Mouse (Mus musculus): ENCODE results near the gene Cgrrf1. TPM values are rescaled to one million over a fixed set of nuclear protein-coding genes. Genes with fewer than 3 reads are reported as not detected.

Cgrrf1 gene
- polyA plus RNA-seq, 1 experiment from 2014 or later = 25.4 TPM

DNA sequence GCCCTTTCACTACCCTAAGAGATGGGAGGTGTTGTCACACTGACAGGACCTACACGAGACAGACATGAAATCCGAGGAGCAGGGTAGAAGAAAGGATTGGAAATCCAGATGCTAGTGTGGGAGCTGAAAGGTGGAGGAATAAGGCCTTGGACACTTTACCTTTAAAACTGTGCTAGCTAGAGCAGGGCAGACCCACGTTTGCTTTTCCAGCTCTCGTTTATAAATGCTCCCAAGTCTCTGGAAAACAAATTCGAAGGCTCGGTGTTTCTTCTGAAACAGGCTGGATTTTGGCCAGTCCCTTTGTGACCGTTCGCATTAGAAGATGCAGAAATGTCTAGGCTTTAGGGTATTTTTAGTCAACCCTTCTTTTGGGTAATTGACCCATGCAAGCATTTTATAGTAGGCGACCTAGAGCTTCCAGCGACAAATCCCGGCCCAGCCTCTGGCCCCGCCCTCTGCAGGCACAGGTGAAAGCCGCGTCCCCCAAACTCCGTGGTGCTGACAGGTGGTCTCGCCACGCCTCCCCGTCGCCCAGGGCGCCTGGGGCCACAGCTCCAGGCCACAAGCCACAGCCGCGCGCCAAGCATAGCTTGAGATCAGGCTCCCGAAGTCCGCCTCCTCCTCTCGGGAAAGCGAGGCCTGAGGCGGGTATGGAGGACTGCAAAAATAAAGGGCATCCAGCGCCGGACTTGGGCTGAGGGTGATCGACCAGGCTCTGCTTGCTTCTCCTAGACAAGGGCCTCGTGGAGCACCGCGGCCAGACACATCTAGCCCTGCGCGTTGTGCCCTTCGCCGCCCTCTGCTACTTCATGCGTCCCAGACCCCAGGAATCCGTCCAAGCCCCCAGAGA is 49.9 kb downstream of the Cgrrf1 start:
- H3K9ac ChIP-seq = peak overlapping the region; percentile 96
- H3K4me3 ChIP-seq = peak overlapping the region; percentile 70
- WGBS = 4% methylated on average over 40 of the region's 40 CpGs
- peaks cover under 1% of the 10 kb centered on the region; the same call in 1 of the 2 replicates for H3K36me3 ChIP-seq
- no peaks in the 10 kb centered on the region; the same call in 1 of the 2 replicates for H3K27me3 ChIP-seq (replicated peaks)
- no peak for ATAC-seq (ENCODE audit: extremely low read depth, insufficient number of reproducible peaks, low FRiP score, low TSS enrichment)
- peaks cover 33% of the 10 kb centered on the region for H3K4me1 ChIP-seq
- peak overlapping the region; percentile 96 for H3K27ac ChIP-seq (replicated peaks)
- H3K9me3 ChIP-seq = no peaks in the 10 kb centered on the region
- peak overlapping the region; percentile 95 for H3K4me2 ChIP-seq

DNA sequence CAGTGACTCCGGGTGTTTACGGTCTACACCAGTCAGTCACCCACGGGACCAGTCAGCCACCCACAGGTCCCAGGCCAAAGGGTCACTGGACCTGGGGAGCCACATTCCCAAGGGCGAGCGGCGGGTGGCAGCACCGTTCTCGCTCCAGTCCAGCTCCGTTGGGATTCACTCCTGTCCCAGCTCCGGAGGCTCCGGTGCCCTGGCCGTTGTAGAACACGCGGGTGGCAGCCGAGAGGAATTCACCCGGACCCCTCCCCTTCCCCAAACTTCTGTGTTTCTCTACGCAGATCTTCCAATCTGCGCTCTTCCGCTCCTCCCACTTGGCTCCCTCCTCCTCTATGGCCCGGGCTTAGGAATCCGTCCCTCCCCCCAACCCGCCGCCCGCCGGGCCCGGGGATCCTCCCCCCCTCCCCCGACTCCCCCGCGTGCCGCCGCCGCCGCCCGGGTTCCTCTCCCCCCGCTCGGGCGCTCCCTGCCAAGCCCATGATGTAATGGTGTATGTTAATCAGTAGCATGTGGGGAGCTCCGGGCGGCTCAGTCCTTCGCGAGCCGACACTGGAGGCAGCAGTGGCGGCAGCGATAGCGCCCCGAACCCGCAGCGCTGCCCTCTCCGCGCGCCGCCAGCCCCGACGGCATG is 50.6 kb downstream of the Cgrrf1 start, which contains the start of gene Samd4:
Gene Samd4, plus strand, starts transcription at position 424 of the 637 bp plus-strand sequence.
- peak; percentile 67 for ATAC-seq (ENCODE audit: extremely low read depth, insufficient number of reproducible peaks, low FRiP score, low TSS enrichment)
- 2% methylated on average over 48 of the region's 54 CpGs for WGBS
- peak within 1 kb of the TSS; percentile 70 for H3K4me3 ChIP-seq

DNA sequence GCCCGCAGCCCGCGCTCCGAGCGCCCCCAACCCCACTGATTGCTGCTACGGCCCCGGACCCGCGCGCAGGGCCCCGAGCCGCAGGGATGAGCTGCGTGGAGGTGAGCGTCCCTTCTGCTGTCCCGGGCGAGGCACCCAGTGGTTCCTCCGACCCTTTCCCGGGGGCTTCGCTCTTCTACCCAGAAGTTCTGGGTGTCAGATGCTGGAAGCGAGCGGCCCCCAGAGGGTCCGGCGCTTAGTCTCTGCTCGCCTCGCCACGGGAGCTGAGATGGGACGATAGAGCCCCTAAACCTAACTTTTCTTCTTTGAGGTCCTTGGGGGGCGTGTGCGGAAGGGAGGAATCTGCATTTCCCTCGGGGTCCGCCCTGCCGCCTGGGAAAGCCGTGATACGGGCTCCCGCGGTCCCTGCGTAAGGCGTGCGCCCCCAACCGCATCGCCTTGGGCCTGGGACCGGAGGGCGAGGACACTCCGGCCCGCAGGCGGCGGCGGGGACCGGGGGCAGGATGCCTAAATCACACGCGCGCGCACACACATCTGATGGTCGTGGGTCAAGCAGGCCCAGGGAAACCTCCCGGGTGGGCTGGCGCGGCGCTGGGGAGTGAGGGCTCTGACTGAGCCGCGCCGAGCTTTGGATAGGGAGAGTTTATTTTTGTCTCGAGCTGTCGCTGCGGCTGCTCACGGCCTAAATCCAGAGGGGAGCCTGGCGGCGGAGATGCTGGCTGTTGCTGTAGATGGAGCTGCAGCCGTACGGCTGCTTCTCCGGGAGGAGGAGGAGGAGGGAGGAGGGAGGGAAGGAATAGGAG is 51.3 kb downstream of the Cgrrf1 start:
- peak overlapping the region; percentile 96 for H3K27ac ChIP-seq (replicated peaks)

More for the DNA sequence above, 50.6 kb downstream of the Cgrrf1 start, which contains the start of gene Samd4:
- peak within 1 kb of the TSS; percentile 96 for H3K27ac ChIP-seq (replicated peaks)
- no peaks in the 10 kb centered on the region; the same call in 1 of the 2 replicates for H3K27me3 ChIP-seq (replicated peaks)
- peaks cover 40% of the 10 kb centered on the region for H3K4me1 ChIP-seq
- peak within 1 kb of the TSS; percentile 96 for H3K9ac ChIP-seq
- H3K4me2 ChIP-seq = peak within 1 kb of the TSS; percentile 95
- H3K9me3 ChIP-seq = no peaks in the 10 kb centered on the region
- H3K36me3 ChIP-seq = peaks cover 7% of the 10 kb centered on the region

DNA sequence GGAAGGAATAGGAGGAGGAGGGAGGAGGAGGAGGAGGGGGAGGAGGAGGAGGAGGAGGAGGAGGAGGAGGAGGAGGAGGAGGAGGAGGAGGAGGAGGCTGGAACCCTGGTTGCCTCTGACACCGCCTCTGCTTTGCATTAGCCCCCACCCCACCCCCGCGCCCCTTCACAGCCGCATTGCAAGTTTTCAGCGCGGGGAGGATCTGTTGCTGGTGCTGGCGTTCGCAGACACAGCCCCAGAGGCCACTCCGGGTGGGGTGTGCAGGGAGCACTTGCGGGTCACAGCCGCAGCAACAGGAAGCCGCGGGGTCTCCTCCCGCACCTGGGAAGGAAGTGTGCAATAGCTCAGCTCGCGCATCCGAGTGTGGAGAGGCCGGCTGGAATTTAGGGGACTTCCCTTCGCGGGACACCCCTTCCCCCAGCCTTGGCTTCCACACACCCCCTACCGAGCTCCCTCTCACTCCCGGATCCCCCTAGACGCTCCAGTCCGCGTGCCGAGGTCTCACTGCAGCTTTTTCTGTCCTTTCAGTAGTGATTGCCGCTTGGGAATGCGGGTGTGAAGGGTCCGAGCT is 52.0 kb downstream of the Cgrrf1 start:
- ATAC-seq (ENCODE audit: extremely low read depth, insufficient number of reproducible peaks, low FRiP score, low TSS enrichment) = no peak
- Histone ChIP-seq H3K4me2 (peak overlapping the region; percentile 95), H3K27me3 (replicated peaks) (no peaks in the 10 kb centered on the region; the same call in 1 of the 2 replicates), H3K4me3 (peak overlapping the region; percentile 70), H3K4me1 (peaks cover 52% of the 10 kb centered on the region), H3K9me3 (no peaks in the 10 kb centered on the region), H3K27ac (replicated peaks) (peak overlapping the region; percentile 96), H3K9ac (peak overlapping the region; percentile 96), H3K36me3 (peaks cover 13% of the 10 kb centered on the region)
- under 1% methylated on average over 28 of the region's 29 CpGs for WGBS

More for the DNA sequence above, 51.3 kb downstream of the Cgrrf1 start:
- H3K27me3 ChIP-seq (replicated peaks) = no peaks in the 10 kb centered on the region; the same call in 1 of the 2 replicates
- WGBS = under 1% methylated on average over 67 of the region's 70 CpGs
- peaks cover 45% of the 10 kb centered on the region for H3K4me1 ChIP-seq
- H3K9me3 ChIP-seq = no peaks in the 10 kb centered on the region
- peaks cover 11% of the 10 kb centered on the region for H3K36me3 ChIP-seq
- peak overlapping the region; percentile 95 for H3K4me2 ChIP-seq
- peak overlapping the region; percentile 70 for H3K4me3 ChIP-seq
- no peak for ATAC-seq (ENCODE audit: extremely low read depth, insufficient number of reproducible peaks, low FRiP score, low TSS enrichment)
- peak overlapping the region; percentile 96 for H3K9ac ChIP-seq

DNA sequence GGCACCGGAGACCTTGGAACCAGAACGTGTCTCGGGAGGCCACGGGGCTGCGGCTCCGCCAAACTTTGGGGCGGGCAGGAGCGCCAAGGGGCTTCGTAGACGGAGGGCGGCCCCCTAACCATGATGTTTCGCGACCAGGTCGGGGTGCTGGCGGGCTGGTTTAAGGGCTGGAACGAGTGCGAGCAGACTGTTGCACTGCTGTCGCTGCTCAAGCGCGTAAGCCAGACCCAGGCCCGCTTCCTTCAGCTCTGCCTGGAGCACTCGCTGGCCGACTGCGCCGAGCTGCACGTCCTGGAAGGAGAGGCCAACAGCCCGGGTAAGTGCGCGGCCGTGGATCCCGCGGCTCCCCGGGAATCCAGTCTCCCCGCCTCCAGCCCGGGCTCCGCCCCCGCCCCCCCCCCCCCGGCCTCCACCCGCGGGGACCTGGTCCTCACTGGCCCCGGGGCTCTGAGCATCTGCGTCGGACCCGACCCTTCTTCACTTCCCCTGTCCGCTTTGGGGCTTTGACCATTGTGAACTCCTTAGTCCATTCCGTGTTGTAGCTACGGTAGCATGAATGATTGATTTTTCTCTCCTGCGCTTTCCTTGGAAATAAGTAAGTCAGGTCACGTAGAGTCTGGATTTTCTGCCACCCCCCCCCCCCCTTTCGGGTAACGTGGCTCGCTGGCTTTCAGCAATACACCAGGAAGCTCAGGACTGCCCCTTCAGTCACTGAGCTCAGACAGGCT is 52.9 kb downstream of the Cgrrf1 start:
- Histone ChIP-seq H3K4me3 (peak overlapping the region; percentile 70), H3K4me2 (peak overlapping the region; percentile 95), H3K4me1 (peaks cover 61% of the 10 kb centered on the region), H3K27ac (replicated peaks) (peak overlapping the region; percentile 96), H3K36me3 (peaks cover 20% of the 10 kb centered on the region), H3K27me3 (replicated peaks) (no peaks in the 10 kb centered on the region; the same call in 1 of the 2 replicates), H3K9me3 (no peaks in the 10 kb centered on the region), H3K9ac (peak overlapping the region; percentile 96)
- WGBS = 0% methylated on average over 48 of the region's 52 CpGs
- no peak for ATAC-seq (ENCODE audit: extremely low read depth, insufficient number of reproducible peaks, low FRiP score, low TSS enrichment)

DNA sequence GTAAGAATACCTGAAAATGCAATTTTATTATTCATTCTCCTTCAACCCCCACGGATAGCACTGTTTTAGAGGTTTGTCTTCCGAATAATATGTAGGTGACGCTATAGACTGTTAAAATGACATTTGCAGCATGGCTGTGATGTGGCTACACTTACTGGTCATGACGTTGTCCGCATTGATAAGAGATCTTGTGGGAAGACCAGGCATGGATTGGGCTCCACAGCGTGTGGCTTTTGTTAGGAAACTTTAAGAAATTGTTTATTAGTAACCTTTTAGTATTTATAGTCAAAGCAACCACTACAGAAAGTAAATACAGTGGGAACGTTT is 53.5 kb downstream of the Cgrrf1 start:
- Histone ChIP-seq H3K4me3 (peak overlapping the region; percentile 70), H3K27ac (replicated peaks) (peak overlapping the region; percentile 96), H3K9me3 (no peaks in the 10 kb centered on the region), H3K4me2 (peak overlapping the region; percentile 95), H3K9ac (peak overlapping the region; percentile 96), H3K27me3 (replicated peaks) (no peaks in the 10 kb centered on the region; the same call in 1 of the 2 replicates), H3K4me1 (peaks cover 64% of the 10 kb centered on the region), H3K36me3 (peaks cover 25% of the 10 kb centered on the region)
- WGBS = 1% methylated on average over 7 of the region's 7 CpGs
- no peak for ATAC-seq (ENCODE audit: extremely low read depth, insufficient number of reproducible peaks, low FRiP score, low TSS enrichment)

DNA sequence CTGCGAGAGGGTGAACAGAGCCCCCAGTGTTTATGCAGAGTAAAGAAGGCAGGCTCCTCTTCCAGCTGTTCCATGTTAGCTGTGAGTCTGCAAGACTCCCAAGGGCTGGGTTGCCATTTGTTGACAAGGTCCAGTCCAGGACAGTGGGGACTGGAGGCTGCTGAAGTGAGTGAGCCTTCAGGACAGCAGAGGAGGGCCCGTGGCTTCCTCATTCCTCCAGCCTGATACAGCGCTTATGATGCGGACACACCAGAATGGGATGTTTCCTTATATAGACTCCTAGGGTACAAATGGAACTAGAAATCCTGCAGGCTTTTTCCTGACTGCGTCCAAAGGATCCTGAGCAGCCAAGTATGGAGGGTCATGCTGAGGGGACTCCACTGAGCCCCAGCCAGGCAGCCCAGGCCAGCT is 54.0 kb downstream of the Cgrrf1 start:
- Histone ChIP-seq H3K4me3 (peak overlapping the region; percentile 70), H3K27ac (replicated peaks) (peak overlapping the region; percentile 96), H3K27me3 (replicated peaks) (no peaks in the 10 kb centered on the region; the same call in 1 of the 2 replicates), H3K9me3 (no peaks in the 10 kb centered on the region), H3K9ac (peak overlapping the region; percentile 96), H3K4me1 (peaks cover 61% of the 10 kb centered on the region), H3K36me3 (peaks cover 28% of the 10 kb centered on the region), H3K4me2 (peak overlapping the region; percentile 95)
- no peak; the same call in 1 of the 2 replicates for ATAC-seq (ENCODE audit: extremely low read depth, insufficient number of reproducible peaks, low FRiP score, low TSS enrichment)
- 8% methylated on average over 5 of the region's 5 CpGs for WGBS

DNA sequence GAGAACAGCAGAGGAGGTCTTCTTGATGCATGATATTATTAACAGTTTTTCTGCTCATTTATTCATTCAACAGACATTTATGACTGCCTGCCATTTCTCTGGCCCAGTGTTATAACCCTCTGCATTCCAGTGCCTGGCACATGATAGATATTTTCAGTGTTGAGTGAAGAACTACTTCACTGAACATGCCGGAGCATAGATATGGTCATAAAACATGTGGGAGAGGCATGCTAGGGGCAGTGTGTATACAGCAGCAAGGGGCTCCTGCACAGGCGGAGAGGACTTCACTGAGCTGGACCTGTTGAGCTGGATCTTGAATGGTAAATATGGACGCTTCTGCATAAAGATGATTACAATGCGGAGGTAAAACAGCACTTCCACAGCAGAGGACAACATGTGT is 57.2 kb downstream of the Cgrrf1 start:
- no peak overlapping the region for H3K4me3 ChIP-seq

DNA sequence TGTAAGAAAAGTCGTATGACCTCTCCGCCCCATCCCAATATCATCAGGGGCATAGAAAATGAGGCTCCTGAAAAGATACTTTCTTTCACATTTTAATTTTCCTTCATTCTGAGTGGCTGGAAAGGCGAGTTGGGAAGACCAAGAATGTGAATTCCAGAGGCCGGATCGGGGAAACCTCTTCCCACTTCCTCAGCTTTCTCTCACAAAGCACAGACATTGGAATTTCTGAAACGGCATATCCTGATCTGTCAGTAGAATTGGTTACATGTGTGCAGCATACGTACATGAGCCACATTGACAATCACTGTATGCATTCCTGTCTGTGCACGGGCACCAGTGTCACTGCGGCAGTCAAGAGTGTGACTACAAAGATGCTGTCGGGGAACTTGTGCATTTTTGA is 62.0 kb downstream of the Cgrrf1 start:
- Histone ChIP-seq H3K9ac (no peak overlapping the region), H3K4me3 (no peak overlapping the region), H3K4me2 (no peak overlapping the region), H3K27ac (replicated peaks) (peak overlapping the region; percentile 38; the same call in 1 of the 2 replicates), H3K9me3 (no peaks in the 10 kb centered on the region), H3K4me1 (peaks cover 73% of the 10 kb centered on the region), H3K27me3 (replicated peaks) (no peaks in the 10 kb centered on the region), H3K36me3 (peaks cover 56% of the 10 kb centered on the region)
- WGBS = 64% methylated on average over 10 of the region's 10 CpGs
- no peak for ATAC-seq (ENCODE audit: extremely low read depth, insufficient number of reproducible peaks, low FRiP score, low TSS enrichment)

More for the DNA sequence above, 57.2 kb downstream of the Cgrrf1 start:
- ATAC-seq (ENCODE audit: extremely low read depth, insufficient number of reproducible peaks, low FRiP score, low TSS enrichment) = no peak
- Histone ChIP-seq H3K4me1 (peaks cover 70% of the 10 kb centered on the region), H3K27me3 (replicated peaks) (no peaks in the 10 kb centered on the region), H3K9me3 (no peaks in the 10 kb centered on the region), H3K4me2 (peak overlapping the region; percentile 26), H3K9ac (no peak overlapping the region), H3K27ac (replicated peaks) (peak overlapping the region; percentile 58), H3K36me3 (peaks cover 48% of the 10 kb centered on the region)
- WGBS = 63% methylated on average over 4 of the region's 4 CpGs

DNA sequence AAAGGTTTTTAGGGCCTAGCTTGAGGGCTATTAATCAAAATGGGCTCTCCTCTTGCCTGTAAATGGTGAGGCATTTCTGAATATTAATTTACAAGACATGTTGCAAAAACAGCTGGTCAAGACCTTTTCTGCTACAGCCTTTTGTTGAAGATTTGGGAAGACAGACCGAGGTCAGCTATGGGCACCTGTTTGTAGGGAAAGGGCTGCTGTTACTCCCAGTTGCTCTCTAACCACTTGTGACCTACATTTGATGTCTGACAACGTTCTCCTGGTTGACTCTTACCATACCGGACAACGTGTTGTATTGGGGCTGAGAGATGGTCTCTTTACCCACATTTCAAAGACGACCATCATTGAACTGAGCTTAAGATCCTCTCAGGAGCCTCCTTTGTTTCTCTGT is 66.0 kb downstream of the Cgrrf1 start:
- H3K4me1 ChIP-seq = peaks cover 76% of the 10 kb centered on the region
- no peak overlapping the region for H3K4me2 ChIP-seq
- no peak overlapping the region for H3K27ac ChIP-seq (replicated peaks)
- H3K27me3 ChIP-seq (replicated peaks) = no peaks in the 10 kb centered on the region
- H3K9me3 ChIP-seq = no peaks in the 10 kb centered on the region
- WGBS = 81% methylated on average over 5 of the region's 5 CpGs
- no peak overlapping the region for H3K9ac ChIP-seq
- no peak overlapping the region for H3K4me3 ChIP-seq
- ATAC-seq (ENCODE audit: extremely low read depth, insufficient number of reproducible peaks, low FRiP score, low TSS enrichment) = no peak
- H3K36me3 ChIP-seq = peaks cover 24% of the 10 kb centered on the region
